Mouse (Mus musculus): ENCODE results near the gene Mrvi1.

Mrvi1 gene

DNA sequence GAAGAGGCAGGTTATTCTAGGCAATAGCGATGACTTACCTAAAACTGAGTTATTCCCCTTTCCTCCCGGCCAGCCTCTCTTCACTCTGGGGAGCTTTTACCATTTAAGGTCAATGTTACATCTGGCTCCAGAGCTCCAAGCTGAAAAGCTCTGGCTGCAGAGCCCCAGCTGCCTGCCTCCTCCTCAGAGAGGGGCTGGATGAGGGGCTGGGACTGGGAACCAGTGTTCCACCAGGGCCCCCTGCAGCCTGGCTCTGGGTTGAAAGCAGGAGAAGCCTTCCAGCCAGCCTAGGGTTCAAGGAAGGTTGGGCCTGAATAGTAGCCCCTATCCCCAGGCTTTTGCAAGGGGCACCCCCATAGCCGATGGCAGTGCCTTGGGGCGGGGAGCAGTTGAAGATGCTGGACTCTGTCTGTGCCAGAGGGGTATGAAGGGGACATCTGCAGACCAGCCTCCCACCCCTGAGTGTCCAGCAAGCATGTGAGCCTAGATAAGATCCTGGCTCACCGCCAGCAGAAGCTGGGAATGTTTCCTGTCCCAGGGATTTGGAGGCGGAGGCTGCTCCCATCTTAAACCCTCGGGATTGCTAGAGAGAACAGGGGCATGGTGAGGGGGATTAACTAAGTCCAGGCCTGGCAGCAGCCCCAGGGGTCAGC lies at the start of gene Mrvi1:
Gene Mrvi1, minus strand, starts transcription at position 409 of the 653 bp plus-strand sequence.
- peak; percentile 24 for DNase-seq (ENCODE audit: low spot score)

DNA sequence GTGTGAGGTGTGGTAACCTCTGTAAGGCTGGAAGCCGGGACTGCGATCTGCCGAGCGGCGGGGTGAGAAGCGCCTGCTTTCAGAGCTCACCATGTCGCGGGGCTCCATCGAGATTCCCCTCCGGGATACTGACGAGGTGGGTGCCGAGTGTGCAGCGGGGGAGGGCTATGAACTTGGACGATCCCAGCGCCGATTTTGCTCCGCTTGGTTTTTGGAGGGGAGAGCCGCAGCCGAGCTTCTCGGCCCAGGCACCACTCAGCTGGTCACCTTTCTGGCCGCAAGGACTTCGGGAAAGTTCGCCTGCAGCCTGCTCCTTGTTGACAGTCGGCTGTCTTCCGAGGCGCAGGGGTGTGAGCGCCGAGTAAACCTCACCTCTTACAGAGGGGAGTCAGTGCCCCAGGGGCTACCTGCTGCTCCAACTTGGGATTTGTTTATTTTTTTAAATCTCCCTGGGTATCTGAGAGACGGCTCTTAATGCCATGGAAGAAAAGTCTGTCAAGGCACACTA lies 46.8 kb upstream of the Mrvi1 start:
- DNase-seq (ENCODE audit: low spot score): no peak

- peak; percentile 94 for DNase-seq (ENCODE audit: low spot score)
Observed at GRCm38 (mm10) chr7:111028281-111029045, 46.2 kb upstream of the Mrvi1 start, which contains the start of gene Ctr9. Ctr9 (plus strand) TSS chr7:111028951.

GRCm38 (mm10) chr7:111024912-111025311 lies 42.7 kb upstream of the Mrvi1 start:
- DNase-seq (ENCODE audit: low spot score): no peak

- DNase-seq (ENCODE audit: low spot score): peak; percentile 52
Observed at GRCm38 (mm10) chr7:111024068-111024594, 41.9 kb upstream of the Mrvi1 start.

GRCm38 (mm10) chr7:111020814-111021213 lies 38.6 kb upstream of the Mrvi1 start:
- no peak for DNase-seq (ENCODE audit: low spot score)

- DNase-seq (ENCODE audit: low spot score): no peak
Observed at GRCm38 (mm10) chr7:111016921-111017320, 34.7 kb upstream of the Mrvi1 start.

- DNase-seq (ENCODE audit: low spot score): no peak
Observed at GRCm38 (mm10) chr7:111015731-111016130, 33.5 kb upstream of the Mrvi1 start.

DNA sequence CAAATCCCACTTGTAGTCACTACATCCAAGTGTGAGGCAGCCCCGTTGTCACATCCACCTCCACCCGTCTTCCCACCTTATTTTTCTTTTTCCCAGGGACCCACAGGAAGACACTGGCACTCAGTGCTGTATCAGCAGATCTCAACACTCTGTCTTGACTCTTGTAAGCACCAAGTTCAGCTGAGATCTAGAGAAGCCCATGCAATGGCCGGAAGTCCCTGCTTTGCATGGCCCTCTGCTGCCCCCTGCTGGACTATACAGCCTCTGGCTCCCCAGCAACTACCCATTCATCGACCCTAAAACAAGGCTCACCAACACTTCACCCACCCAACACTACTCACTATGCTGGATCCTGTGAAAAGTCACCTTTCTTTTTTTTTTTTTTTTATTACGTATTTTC lies 32.6 kb upstream of the Mrvi1 start:
- peak; percentile 93 for DNase-seq (ENCODE audit: low spot score)

- DNase-seq (ENCODE audit: low spot score): no peak
Observed at GRCm38 (mm10) chr7:111014039-111014605, 31.9 kb upstream of the Mrvi1 start.

DNA sequence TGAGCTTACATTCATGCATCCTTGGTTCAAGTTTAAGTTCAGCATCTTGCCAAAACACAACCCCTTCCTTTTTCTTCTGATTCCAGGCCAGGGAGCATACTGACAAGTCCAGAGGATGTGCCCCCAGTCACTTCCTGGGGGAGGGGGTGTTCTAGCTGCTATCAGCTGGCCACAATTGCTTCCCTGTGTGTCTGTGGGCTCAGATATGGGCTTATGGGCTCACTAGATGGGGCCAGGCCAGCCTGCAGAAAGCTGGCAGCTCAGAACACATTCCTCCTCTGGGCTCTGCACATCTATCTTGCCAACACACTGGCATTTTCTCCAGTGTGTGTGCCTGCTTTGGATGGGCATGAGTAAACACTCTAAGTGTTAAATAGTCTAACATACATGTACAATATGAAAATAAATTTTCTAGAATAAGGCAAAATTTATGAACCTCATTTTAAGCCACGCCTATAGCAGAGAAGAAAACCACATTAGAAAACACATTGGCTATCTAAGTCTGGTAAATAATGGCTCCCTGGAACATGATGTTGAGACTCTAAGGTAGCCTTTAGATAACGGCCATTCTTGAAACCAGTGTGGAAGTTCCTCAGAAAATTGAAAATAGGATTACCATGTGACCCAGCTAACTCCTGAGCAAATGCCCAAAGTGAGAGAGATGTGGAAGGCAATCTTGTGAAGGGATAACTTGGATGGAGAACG lies 22.0 kb upstream of the Mrvi1 start:
- no peak for DNase-seq (ENCODE audit: low spot score)

DNA sequence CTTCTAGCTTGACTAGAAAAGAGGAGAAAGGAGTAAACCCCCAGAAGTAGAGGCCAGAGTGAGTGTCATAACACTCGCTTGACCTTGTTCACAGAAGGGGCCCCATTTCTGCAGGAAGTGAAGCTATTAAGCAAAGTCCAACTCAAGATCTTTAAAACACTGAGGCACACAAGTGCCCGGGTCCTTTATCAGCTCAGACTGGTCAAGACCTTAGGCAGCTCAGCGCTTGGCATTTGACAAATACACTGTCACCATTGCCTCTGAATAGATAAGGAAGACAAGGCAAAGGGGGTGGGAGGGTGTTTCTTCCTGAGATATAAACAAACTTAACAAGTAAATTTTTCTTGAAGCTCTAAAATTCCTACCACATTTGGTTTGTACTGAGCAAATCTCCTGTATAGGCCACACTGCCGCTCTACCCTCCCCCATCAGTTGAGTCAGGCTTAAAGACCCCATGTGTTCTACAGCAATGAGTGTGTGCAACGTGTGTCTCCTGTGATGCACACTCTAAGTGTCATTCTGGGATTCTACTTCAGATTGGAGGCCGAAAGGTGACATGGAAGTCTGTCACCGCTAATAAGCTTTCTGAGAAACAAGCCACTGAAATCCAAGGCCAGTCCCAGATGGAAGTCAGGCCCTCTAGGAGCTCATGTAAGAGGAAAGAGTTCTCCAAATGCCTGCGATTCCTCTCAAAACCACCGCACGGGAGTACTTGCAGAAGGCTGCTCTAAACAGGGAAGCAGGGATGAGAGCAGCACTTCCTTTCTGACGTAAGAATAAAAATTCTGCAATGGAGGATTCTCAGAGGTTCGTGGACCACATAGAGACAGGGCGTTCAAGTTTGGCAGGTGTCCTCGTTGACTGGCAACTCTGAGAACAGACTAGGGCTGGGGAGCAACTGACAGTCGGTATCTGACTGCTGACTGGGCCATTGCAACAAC lies 16.9 kb upstream of the Mrvi1 start:
- DNase-seq (ENCODE audit: low spot score): no peak

- no peak for DNase-seq (ENCODE audit: low spot score)
Observed at GRCm38 (mm10) chr7:110991221-110991494, 8.9 kb upstream of the Mrvi1 start.

- DNase-seq (ENCODE audit: low spot score): no peak
Observed at GRCm38 (mm10) chr7:110990356-110991220, 8.3 kb upstream of the Mrvi1 start.

DNA sequence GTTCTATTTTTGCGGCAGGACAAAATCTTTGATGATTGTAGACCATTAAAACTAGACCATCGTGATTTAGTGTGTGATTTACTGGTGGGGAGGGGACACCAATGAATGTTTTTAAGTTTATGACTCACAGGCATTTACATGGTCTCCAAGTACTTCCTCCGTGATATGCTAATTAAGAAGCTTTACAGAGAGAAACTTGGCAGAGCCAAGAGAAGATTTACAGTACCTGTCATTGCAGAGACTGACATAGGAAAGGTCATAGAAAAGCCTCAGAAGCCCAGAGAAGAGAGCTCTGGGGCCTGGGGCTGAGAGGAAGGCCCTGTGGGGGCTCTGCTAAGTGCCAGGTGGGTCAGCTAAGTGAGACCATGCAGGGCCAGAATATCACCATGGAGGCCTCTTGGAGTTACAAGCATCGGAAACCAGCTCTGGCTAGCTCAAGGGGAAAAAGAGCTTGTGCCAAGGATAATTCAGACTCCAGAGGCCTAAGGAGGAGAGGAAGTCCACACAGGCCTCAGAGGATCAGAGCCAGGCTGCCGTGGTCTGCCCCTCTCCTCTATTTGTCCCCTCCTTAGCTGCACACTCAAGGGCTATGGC lies 7.1 kb upstream of the Mrvi1 start:
- no peak for DNase-seq (ENCODE audit: low spot score)

DNA sequence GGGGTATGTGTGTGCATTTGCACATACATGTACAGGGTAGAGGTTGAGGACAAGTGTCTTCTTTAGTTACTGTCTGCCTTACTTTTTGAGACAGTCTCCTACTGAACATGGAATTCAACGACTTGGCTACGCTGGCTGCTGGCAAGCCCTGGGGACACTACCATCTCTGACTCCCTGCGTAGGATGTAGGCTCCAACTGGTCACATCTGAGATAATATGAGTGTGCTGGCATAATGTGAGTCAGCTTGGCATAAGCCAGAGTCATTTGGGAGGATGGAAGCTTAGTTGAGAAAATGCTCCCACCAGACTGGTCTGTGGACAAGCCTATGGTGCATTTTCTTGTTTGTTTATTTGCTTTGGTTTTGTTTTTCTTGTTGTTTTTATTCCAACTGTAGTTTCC lies 5.8 kb upstream of the Mrvi1 start:
- no peak for DNase-seq (ENCODE audit: low spot score)

GRCm38 (mm10) chr7:110985581-110986265 lies 3.5 kb upstream of the Mrvi1 start:
- DNase-seq (ENCODE audit: low spot score): no peak

DNA sequence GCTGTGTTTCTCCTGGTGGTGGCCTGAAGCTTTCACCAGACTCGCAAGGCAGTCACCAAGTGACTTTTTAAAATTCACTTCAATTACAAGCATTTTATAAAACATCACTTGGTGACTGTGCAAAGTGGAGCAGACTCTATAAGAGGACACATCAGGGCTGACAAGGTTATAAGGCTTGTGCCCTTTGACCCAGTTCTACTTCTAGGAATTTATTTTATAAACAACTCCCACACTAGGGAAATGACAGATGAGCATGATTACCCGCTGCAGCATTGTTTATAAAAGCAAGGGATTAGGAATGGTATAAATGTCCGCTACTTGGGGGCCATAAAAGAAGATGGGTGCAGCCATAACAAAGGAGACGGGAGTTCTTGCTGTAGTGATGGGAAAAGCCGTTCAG lies 1.4 kb upstream of the Mrvi1 start:
- no peak for DNase-seq (ENCODE audit: low spot score)

DNA sequence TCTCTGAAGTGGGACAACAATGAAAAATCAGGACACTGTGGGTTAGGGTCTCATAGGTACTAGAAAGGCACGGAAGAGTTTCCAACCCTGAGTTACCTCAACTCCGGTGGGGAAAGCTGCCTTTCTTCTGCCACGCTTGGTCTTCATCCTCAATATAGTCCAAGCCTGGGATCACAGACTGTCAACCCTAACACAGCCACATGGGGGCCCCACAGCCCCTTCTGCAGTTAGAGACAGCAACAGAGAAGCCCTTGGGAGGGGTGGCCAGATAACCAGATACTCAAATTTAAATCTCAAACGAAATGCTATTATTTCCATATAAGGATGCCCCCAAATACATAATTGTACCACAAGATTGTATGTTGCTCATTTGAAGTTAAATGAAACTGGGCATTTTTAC lies 503 bp upstream of the Mrvi1 start:
- DNase-seq (ENCODE audit: low spot score): peak; percentile 36

Measured in embryo, embryonic 10.5 days (tissue).